Mouse (Mus musculus) limb, embryonic 11.5 days (tissue): Measurements from ENCODE around the gene Coq2. TPM values are rescaled to one million over a fixed set of nuclear protein-coding genes. Genes with fewer than 3 reads are reported as not detected.

Source experiments
- polyA plus RNA-seq: library from polyadenylated mRNA; unstranded; fragments of >200 nt; fragmentation: Nextera tagmentation; extraction: Ambion mirVana; gene quantifications from 2 replicates; pipeline ENCODE4 v1.2.1, GENCODE M21; 2014

Coq2 gene
- polyA plus RNA-seq, 1 experiment from 2014 or later = 62.4 TPM

Other genes with a start within 250 kb of the Coq2 start
- gene Lin54, start 174.5 kb downstream of the Coq2 start, polyA plus RNA-seq = 16.1 and 16.8 TPM in 2 replicates
- 254 TPM in 2 replicates for gene Cops4, start 156.8 kb downstream of the Coq2 start, polyA plus RNA-seq
- gene Plac8, start 102.9 kb downstream of the Coq2 start, polyA plus RNA-seq = 2.7 and 3.1 TPM in 2 replicates
- 1.5 and 2.1 TPM in 2 replicates for gene Hpse, start 44.6 kb upstream of the Coq2 start, polyA plus RNA-seq
- gene Helq, start 123.5 kb upstream of the Coq2 start, polyA plus RNA-seq = 25.3 and 27.6 TPM in 2 replicates
- gene Mrps18c, start 123.5 kb upstream of the Coq2 start, polyA plus RNA-seq = 191 and 199 TPM in 2 replicates
- 31.1 and 31.2 TPM in 2 replicates for gene Abraxas1, start 145.8 kb upstream of the Coq2 start, polyA plus RNA-seq
- gene Gpat3, start 170.6 kb upstream of the Coq2 start, polyA plus RNA-seq = 0.40 and 0.45 TPM in 2 replicates